Comparison of ENCODE assay signal across 8 mouse cellular contexts in genomic region chr1:193160317-193161032, GRCm38 (mm10). TPM values are rescaled to one million over a fixed set of nuclear protein-coding genes. Genes with fewer than 3 reads are reported as not detected.
DNase-seq lines count a peak whose midpoint lies in the region; ATAC-seq and TF ChIP-seq lines count a peak whose summit lies in the region.

No protein-coding gene starts in this region.

- H3K4me1 ChIP-seq in embryonic facial prominence, embryonic 10.5 days = peaks cover 24% of the 10 kb centered on the region
- H3K4me1 ChIP-seq in heart, embryonic 15.5 days (replicated peaks) = peaks cover 17% of the 10 kb centered on the region
- H3K4me1 ChIP-seq in spleen, adult 2 months (ENCODE audit: control insufficient read depth, insufficient read depth, insufficient read length) = peaks cover 8% of the 10 kb centered on the region; the same call in 1 of the 2 replicates

- peak; percentile 67; the same call in 1 of the 2 replicates for ATAC-seq in heart, embryonic 15.5 days (replicated peaks; ENCODE audit: insufficient number of reproducible peaks, insufficient read depth, low FRiP score, low read depth)
- peak; percentile 95 for ATAC-seq in megakaryocyte, adult 5-6 weeks (ENCODE audit: poor library complexity, severe bottlenecking)

- DNase-seq in layer of hippocampus, adult 11-12 months (ENCODE audit: low spot score) = peak; percentile 42
- DNase-seq in layer of hippocampus, postnatal 25 days (ENCODE audit: extremely low spot score in 1 of 2, low spot score in 1 of 2) = no peak
- peak; percentile 76 for DNase-seq in embryonic facial prominence, embryonic 10.5 days (ENCODE audit: low spot score)
- DNase-seq in kidney, postnatal 14 days = peak; percentile 55
- peak in 1 of 2 experiments; percentile 62 for DNase-seq in spleen, adult 2 months (ENCODE audit: low read depth in 1 of 2, low spot score in 2 of 2)
- DNase-seq in left cerebral cortex, adult 9 months (ENCODE audit: low spot score in 2 of 2) = no peak

- H3K9me3 ChIP-seq in embryonic facial prominence, embryonic 10.5 days = no peaks in the 10 kb centered on the region
- no peaks in the 10 kb centered on the region for H3K9me3 ChIP-seq in heart, embryonic 15.5 days (replicated peaks)

- no peak for TF ChIP-seq CTCF in spleen, adult 2 months (IDR thresholded peaks at IDR 0.05; ENCODE audit: extremely low read depth, insufficient read depth, insufficient read length, insufficient replicate concordance)

- H3K36me3 ChIP-seq in embryonic facial prominence, embryonic 10.5 days (replicated peaks) = no peaks in the 10 kb centered on the region
- no peaks in the 10 kb centered on the region for H3K36me3 ChIP-seq in heart, embryonic 15.5 days
- H3K36me3 ChIP-seq in spleen, adult 2 months (ENCODE audit: control insufficient read depth, insufficient read depth, low read length) = no peaks in the 10 kb centered on the region

- H3K27ac ChIP-seq in embryonic facial prominence, embryonic 10.5 days (replicated peaks) = no peak overlapping the region
- H3K27ac ChIP-seq in heart, embryonic 15.5 days = no peak overlapping the region
- H3K27ac ChIP-seq in spleen, adult 2 months (ENCODE audit: insufficient read depth, low read length) = peak overlapping the region; percentile 34; the same call in 1 of the 2 replicates

- peak overlapping the region; percentile 53 for H3K4me2 ChIP-seq in heart, embryonic 15.5 days

- H3K9ac ChIP-seq in heart, embryonic 15.5 days = 0 out of 2 replicates have a peak overlapping the region, but pooled peaks have one; percentile 1

- H3K27me3 ChIP-seq in embryonic facial prominence, embryonic 10.5 days (replicated peaks; ENCODE audit: low read depth, poor library complexity, severe bottlenecking) = peaks cover 12% of the 10 kb centered on the region
- H3K27me3 ChIP-seq in heart, embryonic 15.5 days = no peaks in the 10 kb centered on the region
- H3K27me3 ChIP-seq in spleen, adult 2 months (ENCODE audit: control insufficient read depth, insufficient read depth, low read length) = no peaks in the 10 kb centered on the region

- 14% methylated on average over 18 of the region's 18 CpGs for WGBS in embryonic facial prominence, embryonic 10.5 days
- WGBS in heart, embryonic 15.5 days = 15% methylated on average over 18 of the region's 18 CpGs
- WGBS in spleen, adult 2 months = 20% methylated on average over 18 of the region's 18 CpGs

- peak overlapping the region; percentile 47 for H3K4me3 ChIP-seq in embryonic facial prominence, embryonic 10.5 days
- peak overlapping the region; percentile 33 for H3K4me3 ChIP-seq in heart, embryonic 15.5 days
- H3K4me3 ChIP-seq in spleen, adult 2 months (ENCODE audit: extremely low read depth, insufficient read depth, insufficient read length) = no peak overlapping the region

- no peak for TF ChIP-seq POLR2A in spleen, adult 2 months (IDR thresholded peaks at IDR 0.05; ENCODE audit: low read depth, low read length)

RNA-seq across cellular contexts. Expression of gene A130010J15Rik, which starts 7.4 kb away (rescaled TPM):
- 1 to 10 TPM; 4.3 to 4.6 TPM for total RNA-seq in layer of hippocampus, postnatal 25 days (2021)
- polyA plus RNA-seq in embryonic facial prominence, embryonic 10.5 days (2016; fragmentation: Nextera tagmentation; extraction: Ambion mirVana) = 16.4 and 18.0 TPM in 2 replicates
- polyA plus RNA-seq in heart, embryonic 15.5 days (2015; fragmentation: Nextera tagmentation; extraction: Ambion mirVana) = 10.7 and 11.9 TPM in 2 replicates
- total RNA-seq in megakaryocyte, adult 5-6 weeks (2015) = 4.4 and 4.6 TPM in 2 replicates
- total RNA-seq in megakaryocyte, adult 5-6 weeks (2017) = 4.6 and 5.2 TPM in 2 replicates
- 1.8 TPM in 2 replicates for polyA plus RNA-seq in spleen, adult 2 months (2012; rRNA removed)

RNA-seq across cellular contexts. Expression of gene Irf6, which starts 7.6 kb away (rescaled TPM):
- total RNA-seq in layer of hippocampus, postnatal 25 days (2021) = 1 to 10 TPM in 1 of 2 experiments, under 1 TPM in 1; 0.49 to 1.1 TPM
- 9.0 and 11.1 TPM in 2 replicates for polyA plus RNA-seq in embryonic facial prominence, embryonic 10.5 days (2016; fragmentation: Nextera tagmentation; extraction: Ambion mirVana)
- polyA plus RNA-seq in heart, embryonic 15.5 days (2015; fragmentation: Nextera tagmentation; extraction: Ambion mirVana) = 4.8 and 8.3 TPM in 2 replicates
- 0.21 TPM in 1 of 2 replicates, not detected in the other for total RNA-seq in megakaryocyte, adult 5-6 weeks (2015)
- 0.24 and 0.26 TPM in 2 replicates for total RNA-seq in megakaryocyte, adult 5-6 weeks (2017)
- 1.5 and 2.4 TPM in 2 replicates for polyA plus RNA-seq in spleen, adult 2 months (2012; rRNA removed)

RNA-seq across cellular contexts. Expression of gene Diexf, which starts 30.4 kb away (rescaled TPM):
- total RNA-seq in layer of hippocampus, postnatal 25 days (2021) = 10 to 100 TPM; 22.4 to 26.1 TPM
- 10.2 and 10.6 TPM in 2 replicates for polyA plus RNA-seq in embryonic facial prominence, embryonic 10.5 days (2016; fragmentation: Nextera tagmentation; extraction: Ambion mirVana)
- 3.8 and 4.9 TPM in 2 replicates for polyA plus RNA-seq in heart, embryonic 15.5 days (2015; fragmentation: Nextera tagmentation; extraction: Ambion mirVana)
- 4.4 and 5.8 TPM in 2 replicates for total RNA-seq in megakaryocyte, adult 5-6 weeks (2015)
- total RNA-seq in megakaryocyte, adult 5-6 weeks (2017) = 8.4 and 10.4 TPM in 2 replicates
- 17.1 and 17.3 TPM in 2 replicates for polyA plus RNA-seq in spleen, adult 2 months (2012; rRNA removed)

RNA-seq across cellular contexts. Expression of gene Traf3ip3, which starts 41.0 kb away (rescaled TPM):
- total RNA-seq in layer of hippocampus, postnatal 25 days (2021) = 1 to 10 TPM in 1 of 2 experiments, under 1 TPM in 1; 0.89 to 1.9 TPM
- polyA plus RNA-seq in embryonic facial prominence, embryonic 10.5 days (2016; fragmentation: Nextera tagmentation; extraction: Ambion mirVana) = 0.71 and 0.88 TPM in 2 replicates
- 2.1 and 6.9 TPM in 2 replicates for polyA plus RNA-seq in heart, embryonic 15.5 days (2015; fragmentation: Nextera tagmentation; extraction: Ambion mirVana)
- 86.6 and 94.4 TPM in 2 replicates for total RNA-seq in megakaryocyte, adult 5-6 weeks (2015)
- total RNA-seq in megakaryocyte, adult 5-6 weeks (2017) = 141 and 142 TPM in 2 replicates
- polyA plus RNA-seq in spleen, adult 2 months (2012; rRNA removed) = 62.7 and 62.8 TPM in 2 replicates

RNA-seq across cellular contexts. Expression of gene Lamb3, which starts 47.0 kb away (rescaled TPM):
- total RNA-seq in layer of hippocampus, postnatal 25 days (2021) = under 1 TPM; 0.76 to 0.80 TPM
- polyA plus RNA-seq in embryonic facial prominence, embryonic 10.5 days (2016; fragmentation: Nextera tagmentation; extraction: Ambion mirVana) = 0.31 and 0.66 TPM in 2 replicates
- 4.7 and 9.0 TPM in 2 replicates for polyA plus RNA-seq in heart, embryonic 15.5 days (2015; fragmentation: Nextera tagmentation; extraction: Ambion mirVana)
- total RNA-seq in megakaryocyte, adult 5-6 weeks (2015) = 2.2 and 3.4 TPM in 2 replicates
- total RNA-seq in megakaryocyte, adult 5-6 weeks (2017) = 2.5 and 6.5 TPM in 2 replicates
- polyA plus RNA-seq in spleen, adult 2 months (2012; rRNA removed) = 3.4 and 4.6 TPM in 2 replicates

Comparison
In these comparisons a context has a peak if more than half of its experiments do, and no peak if none do; other contexts are left out.
1. DNase-seq: peak in layer of hippocampus, adult 11-12 months (single experiment), embryonic facial prominence, embryonic 10.5 days (single experiment) and kidney, postnatal 14 days (single experiment); none in layer of hippocampus, postnatal 25 days (0 of 2) and left cerebral cortex, adult 9 months (0 of 2).